Mouse (Mus musculus) forebrain, postnatal 0 days (tissue): ENCODE data around the gene Bzw2. TPM values are rescaled to one million over a fixed set of nuclear protein-coding genes. Genes with fewer than 3 reads are reported as not detected.
A peak's percentile ranks its signal among the peaks of the same experiment; 100 is the strongest.

Source experiments
- ATAC-seq: fragments of 200-750 bp; cut with Nextera tagmentation; 2 replicates; pipeline ENCODE4 v1.8.0; 2017; ENCODE audit warnings: mild to moderate bottlenecking, moderate library complexity
- DNase-seq: peaks from one replicate; pipeline ENCODE4 v3.0.0-alpha.2; 2015
- H3K27ac ChIP-seq: fragments of 300-500 bp; sonication (generic); 2 replicates; pipeline ENCODE4 v1.5.1; 2014; ENCODE audit warnings: low read depth, mild to moderate bottlenecking, antibody characterized with exemption, low read length, moderate library complexity, mixed read lengths
- H3K27me3 ChIP-seq: fragments of 300-500 bp; sonication (generic); 2 replicates; pipeline ENCODE4 v1.6.1; 2014; ENCODE audit warnings: mild to moderate bottlenecking, low read length, mixed read lengths; ENCODE audit not compliant: insufficient read depth
- H3K36me3 ChIP-seq: fragments of 300-500 bp; sonication (generic); 2 replicates; pipeline ENCODE4 v1.6.1; 2014; ENCODE audit warnings: mild to moderate bottlenecking, moderate library complexity; ENCODE audit not compliant: insufficient read depth
- H3K4me1 ChIP-seq: fragments of 300-500 bp; sonication (generic); 2 replicates; pipeline ENCODE4 v1.6.1; 2014; ENCODE audit warnings: antibody characterized with exemption; ENCODE audit not compliant: insufficient read depth
- H3K4me2 ChIP-seq: fragments of 300-500 bp; sonication (generic); 2 replicates; pipeline ENCODE4 v1.6.1; 2014; ENCODE audit warnings: low read depth, mild to moderate bottlenecking, moderate library complexity
- H3K4me3 ChIP-seq: fragments of 300-500 bp; sonication (generic); 2 replicates; pipeline ENCODE4 v1.5.1; 2014; ENCODE audit warnings: low read depth, low read length, mixed read lengths
- H3K9ac ChIP-seq: fragments of 300-500 bp; sonication (generic); 2 replicates; pipeline ENCODE4 v1.6.1; 2014; ENCODE audit warnings: mild to moderate bottlenecking
- H3K9me3 ChIP-seq: fragments of 300-500 bp; sonication (generic); 2 replicates; pipeline ENCODE4 v1.6.1; 2016; ENCODE audit warnings: low read length
- CTCF ChIP-seq: sonication (generic); IDR thresholded peaks from 2 replicates; pipeline ENCODE4 v1.5.1; 2016; ENCODE audit warnings: antibody characterized with exemption, control low read depth, low read depth
- WGBS: fragments of 180-500 bp; shearing (Covaris S2); extraction: QIAGEN DNeasy Blood & Tissue Kit; methylation state at CpG from one replicate; pipeline ENCODE4 v1.1.7; 2014; 5-methylcytosine and 5-hydroxymethylcytosine counted together
- polyA plus RNA-seq: library from polyadenylated mRNA; unstranded; fragments of >200 nt; fragmentation: Nextera tagmentation; extraction: Ambion mirVana; gene quantifications from 2 replicates; pipeline ENCODE4 v1.2.1, GENCODE M21; 2015
- total RNA-seq: library from RNA; depleted of rRNA; stranded (reverse); fragments of >200 nt; gene quantifications from 2 replicates; pipeline ENCODE4 v1.2.3, GENCODE M21; 2014

Bzw2 gene
- total and polyA plus RNA-seq, 2 experiments from 2014 or later, result 379 to 433 TPM

DNA sequence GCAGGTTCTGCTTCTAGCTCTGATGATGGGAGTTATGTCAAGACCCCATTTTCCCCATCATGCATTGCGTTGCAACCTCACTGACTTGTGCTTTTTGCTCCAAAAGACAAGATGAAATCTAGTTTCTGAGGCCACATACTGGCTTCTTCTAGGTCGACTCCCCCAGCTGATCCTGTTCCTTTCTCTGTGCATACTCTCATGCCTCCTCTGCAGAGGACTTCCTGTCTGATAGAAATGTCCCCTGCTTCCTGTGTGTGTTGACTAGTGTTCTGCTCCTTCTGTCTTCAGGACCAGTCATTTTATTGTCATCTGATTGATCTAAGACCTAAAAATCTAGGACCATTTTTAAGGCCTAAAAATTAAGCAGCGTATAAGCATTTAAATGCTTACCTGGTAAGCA lies 22.5 kb downstream of the Bzw2 start:
- Histone ChIP-seq H3K4me3 (no peak overlapping the region), H3K4me1 (no peaks in the 10 kb centered on the region), H3K4me2 (no peak overlapping the region), H3K9ac (no peak overlapping the region), H3K27ac (no peak overlapping the region), H3K9me3 (no peaks in the 10 kb centered on the region), H3K27me3 (no peaks in the 10 kb centered on the region), H3K36me3 (peaks cover 29% of the 10 kb centered on the region)
- TF ChIP-seq CTCF, result no peak
- WGBS, result 92% methylated on average over 3 of the region's 3 CpGs
- no peak for ATAC-seq
- no peak for DNase-seq

GRCm38 (mm10) chr12:36134111-36134510 lies 23.8 kb downstream of the Bzw2 start:
- no peak overlapping the region for H3K27ac ChIP-seq
- H3K9ac ChIP-seq, result no peak overlapping the region
- no peak for ATAC-seq
- 93% methylated on average over 5 of the region's 5 CpGs for WGBS
- peaks cover 35% of the 10 kb centered on the region for H3K36me3 ChIP-seq
- no peak for TF ChIP-seq CTCF
- no peaks in the 10 kb centered on the region for H3K9me3 ChIP-seq
- DNase-seq, result no peak
- H3K4me1 ChIP-seq, result no peaks in the 10 kb centered on the region
- no peak overlapping the region for H3K4me3 ChIP-seq
- H3K27me3 ChIP-seq, result no peaks in the 10 kb centered on the region
- no peak overlapping the region for H3K4me2 ChIP-seq

DNA sequence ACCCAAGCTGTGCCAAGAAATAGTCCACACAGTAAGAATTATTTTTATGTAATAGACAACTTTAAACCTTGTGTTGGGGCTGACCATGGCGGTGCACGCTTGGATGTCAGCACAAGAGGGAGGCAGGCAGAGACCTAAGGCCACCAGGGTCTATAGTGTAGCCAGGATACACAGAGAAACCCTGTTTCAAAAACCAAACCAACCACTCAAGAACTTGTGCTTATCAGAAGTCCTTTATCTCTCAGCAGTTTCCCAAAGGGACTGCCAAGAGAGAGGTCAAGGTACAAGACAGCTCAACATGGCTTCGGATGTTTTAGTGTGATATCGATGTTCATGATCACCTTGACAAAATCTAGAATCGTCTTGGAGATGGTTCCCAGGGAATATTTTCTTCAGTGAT lies 24.3 kb downstream of the Bzw2 start:
- H3K9ac ChIP-seq, result no peak overlapping the region
- WGBS, result 94% methylated on average over 5 of the region's 5 CpGs
- DNase-seq, result no peak
- H3K4me2 ChIP-seq, result no peak overlapping the region
- no peaks in the 10 kb centered on the region for H3K27me3 ChIP-seq
- H3K9me3 ChIP-seq, result no peaks in the 10 kb centered on the region
- H3K27ac ChIP-seq, result no peak overlapping the region
- no peak for TF ChIP-seq CTCF
- H3K36me3 ChIP-seq, result peaks cover 34% of the 10 kb centered on the region
- no peaks in the 10 kb centered on the region for H3K4me1 ChIP-seq
- H3K4me3 ChIP-seq, result no peak overlapping the region
- ATAC-seq, result no peak

GRCm38 (mm10) chr12:36132668-36133067 lies 25.2 kb downstream of the Bzw2 start:
- no peak for DNase-seq
- TF ChIP-seq CTCF, result no peak
- Histone ChIP-seq H3K4me2 (no peak overlapping the region), H3K9ac (no peak overlapping the region), H3K36me3 (peaks cover 34% of the 10 kb centered on the region), H3K27ac (no peak overlapping the region), H3K9me3 (no peaks in the 10 kb centered on the region), H3K4me3 (no peak overlapping the region), H3K27me3 (no peaks in the 10 kb centered on the region), H3K4me1 (no peaks in the 10 kb centered on the region)
- WGBS, result 60% methylated on average over 3 of the region's 3 CpGs
- peak; percentile 27; the same call in 1 of the 2 replicates for ATAC-seq

- no peak overlapping the region for H3K27ac ChIP-seq
- H3K36me3 ChIP-seq, result peaks cover 34% of the 10 kb centered on the region
- no peak overlapping the region for H3K4me2 ChIP-seq
- H3K4me1 ChIP-seq, result no peaks in the 10 kb centered on the region
- WGBS, result 91% methylated on average over 2 of the region's 2 CpGs
- no peak for TF ChIP-seq CTCF
- DNase-seq (no peak), ATAC-seq (no peak)
- no peak overlapping the region for H3K4me3 ChIP-seq
- H3K9me3 ChIP-seq, result no peaks in the 10 kb centered on the region
- H3K9ac ChIP-seq, result no peak overlapping the region
- no peaks in the 10 kb centered on the region for H3K27me3 ChIP-seq
Measured at GRCm38 (mm10) chr12:36132254-36132653, 25.6 kb downstream of the Bzw2 start.

DNA sequence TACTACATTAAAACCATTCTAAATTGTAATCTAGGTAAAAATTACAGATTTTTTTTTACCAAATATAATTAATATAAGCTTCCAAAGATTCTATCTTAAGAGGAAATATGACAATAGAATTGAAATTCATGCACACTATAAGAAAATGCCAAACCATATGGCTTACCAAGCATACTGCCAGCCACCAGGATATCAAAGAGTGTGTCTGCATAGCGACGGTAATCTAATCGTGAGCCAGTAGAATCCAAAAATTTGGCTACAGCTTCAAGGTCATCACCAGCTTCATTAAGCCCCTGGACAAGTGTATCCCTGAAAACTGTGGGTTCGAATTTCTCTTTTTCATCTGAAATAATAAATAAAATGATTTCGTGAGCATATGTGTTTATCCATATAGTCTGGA lies 28.1 kb downstream of the Bzw2 start:
- no peak overlapping the region for H3K9ac ChIP-seq
- peaks cover 31% of the 10 kb centered on the region for H3K36me3 ChIP-seq
- no peaks in the 10 kb centered on the region for H3K9me3 ChIP-seq
- H3K4me2 ChIP-seq, result no peak overlapping the region
- DNase-seq (no peak), ATAC-seq (no peak)
- WGBS, result 72% methylated on average over 5 of the region's 5 CpGs
- no peak for TF ChIP-seq CTCF
- H3K4me1 ChIP-seq, result no peaks in the 10 kb centered on the region
- H3K27me3 ChIP-seq, result no peaks in the 10 kb centered on the region
- no peak overlapping the region for H3K27ac ChIP-seq
- no peak overlapping the region for H3K4me3 ChIP-seq

DNA sequence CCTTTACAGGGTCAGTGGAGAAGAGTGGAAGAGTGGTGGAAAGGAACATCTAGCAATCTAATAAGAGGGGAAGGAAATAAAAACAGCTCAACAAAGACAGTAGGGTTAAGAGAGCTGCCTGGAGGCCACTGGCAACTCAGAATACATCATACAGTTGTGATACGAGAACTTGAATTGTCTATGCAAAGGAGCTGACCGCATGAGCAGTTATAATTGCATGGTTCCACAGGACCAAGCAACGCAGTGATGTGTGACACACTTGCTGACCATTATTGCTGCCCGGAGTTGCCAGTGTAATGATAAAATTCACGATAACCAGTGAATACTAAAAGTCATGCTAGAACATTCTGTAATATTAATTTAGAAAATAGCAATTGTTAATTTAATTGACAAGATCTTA lies 31.8 kb downstream of the Bzw2 start:
- ATAC-seq, result no peak
- Histone ChIP-seq H3K4me2 (no peak overlapping the region), H3K4me1 (no peaks in the 10 kb centered on the region), H3K9me3 (no peaks in the 10 kb centered on the region), H3K27ac (no peak overlapping the region), H3K27me3 (no peaks in the 10 kb centered on the region), H3K9ac (no peak overlapping the region), H3K4me3 (no peak overlapping the region), H3K36me3 (peaks cover 33% of the 10 kb centered on the region)
- 94% methylated on average over 5 of the region's 5 CpGs for WGBS
- no peak for TF ChIP-seq CTCF
- no peak for DNase-seq

DNA sequence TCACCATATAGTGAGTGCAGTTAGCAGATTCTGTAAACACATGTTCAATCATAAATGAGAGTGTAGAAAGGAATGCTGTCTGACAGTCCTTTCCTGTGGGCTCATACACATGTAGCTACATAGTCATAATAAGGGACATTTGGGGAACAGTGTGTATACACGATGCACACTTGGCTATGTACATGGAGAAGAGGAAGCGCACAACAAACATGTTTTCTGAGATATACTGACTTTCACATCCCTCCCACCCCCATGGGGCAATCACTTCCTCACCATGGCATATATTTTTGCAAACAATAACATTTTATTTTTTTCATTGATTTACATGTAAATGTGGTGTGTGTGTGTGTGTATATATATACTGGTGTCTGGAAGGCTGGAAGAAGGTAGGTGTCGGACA lies 38.6 kb downstream of the Bzw2 start:
- no peak for TF ChIP-seq CTCF
- Histone ChIP-seq H3K9me3 (no peaks in the 10 kb centered on the region), H3K27me3 (no peaks in the 10 kb centered on the region), H3K36me3 (peaks cover 67% of the 10 kb centered on the region), H3K4me3 (no peak overlapping the region), H3K9ac (no peak overlapping the region), H3K27ac (no peak overlapping the region), H3K4me2 (no peak overlapping the region), H3K4me1 (no peaks in the 10 kb centered on the region)
- WGBS, result 97% methylated on average over 3 of the region's 3 CpGs
- ATAC-seq (no peak), DNase-seq (no peak)
